Mouse (Mus musculus): ENCODE results near the gene Dbp.
A peak's percentile ranks its signal among the peaks of the same experiment; 100 is the strongest.
"Not testable (repeated sequence)": the region's sequence is repeated elsewhere in the genome, so short reads cannot be mapped to it uniquely, and the experiment has no call there.

Gene Dbp

GRCm38 (mm10) chr7:45704730-45705442, at the start of gene Dbp:
Dbp (plus strand) TSS chr7:45705088.
- DNase-seq (ENCODE audit: low spot score in 2 of 2) = peak; percentile 100

GRCm38 (mm10) chr7:45660746-45661478, 44.0 kb upstream of the Dbp start:
- no peak for DNase-seq (ENCODE audit: low spot score in 2 of 2)

- not testable (repeated sequence) for DNase-seq (ENCODE audit: low spot score in 2 of 2)
These were observed 43.2 kb upstream of the Dbp start for GRCm38 (mm10) chr7:45661702-45662101.

GRCm38 (mm10) chr7:45665303-45666138, 39.4 kb upstream of the Dbp start:
- no peak for DNase-seq (ENCODE audit: low spot score in 2 of 2)

- no peak for DNase-seq (ENCODE audit: low spot score in 2 of 2)
These were observed 38.7 kb upstream of the Dbp start, which contains the start of gene Fut2 for GRCm38 (mm10) chr7:45666161-45666560. Fut2 (minus strand) TSS chr7:45666394.

GRCm38 (mm10) chr7:45667761-45668160, 37.1 kb upstream of the Dbp start:
- no peak for DNase-seq (ENCODE audit: low spot score in 2 of 2)

- DNase-seq (ENCODE audit: low spot score in 2 of 2) = no peak
These were observed 36.0 kb upstream of the Dbp start for GRCm38 (mm10) chr7:45668921-45669320.

GRCm38 (mm10) chr7:45677627-45678295, 27.1 kb upstream of the Dbp start:
- DNase-seq (ENCODE audit: low spot score in 2 of 2) = no peak

- DNase-seq (ENCODE audit: low spot score in 2 of 2) = no peak
These were observed 26.4 kb upstream of the Dbp start for GRCm38 (mm10) chr7:45678513-45678912.

- no peak for DNase-seq (ENCODE audit: low spot score in 2 of 2)
These were observed 24.8 kb upstream of the Dbp start for GRCm38 (mm10) chr7:45679966-45680621.

GRCm38 (mm10) chr7:45681046-45681736, 23.7 kb upstream of the Dbp start:
- DNase-seq (ENCODE audit: low spot score in 2 of 2) = no peak

GRCm38 (mm10) chr7:45682144-45683126, 22.5 kb upstream of the Dbp start:
- peak; percentile 65 to 76 for DNase-seq (ENCODE audit: low spot score in 2 of 2)

GRCm38 (mm10) chr7:45683396-45684050, 21.4 kb upstream of the Dbp start, which contains the start of gene Ntn5:
Ntn5 (plus strand) TSS chr7:45684022.
- DNase-seq (ENCODE audit: low spot score in 2 of 2) = no peak

GRCm38 (mm10) chr7:45685811-45686210, 19.1 kb upstream of the Dbp start:
- no peak for DNase-seq (ENCODE audit: low spot score in 2 of 2)

- DNase-seq (ENCODE audit: low spot score in 2 of 2) = no peak
These were observed 18.0 kb upstream of the Dbp start for GRCm38 (mm10) chr7:45686841-45687240.

- no peak for DNase-seq (ENCODE audit: low spot score in 2 of 2)
These were observed 15.8 kb upstream of the Dbp start for GRCm38 (mm10) chr7:45689099-45689498.

- DNase-seq (ENCODE audit: low spot score in 2 of 2) = no peak
These were observed 15.1 kb upstream of the Dbp start for GRCm38 (mm10) chr7:45689800-45690199.

GRCm38 (mm10) chr7:45692364-45692763, 12.5 kb upstream of the Dbp start:
- no peak for DNase-seq (ENCODE audit: low spot score in 2 of 2)

All from right cerebral cortex, postnatal 36 days (tissue).